Mouse (Mus musculus): ENCODE data around the gene Hist1h1b. TPM values are rescaled to one million over a fixed set of nuclear protein-coding genes. Genes with fewer than 3 reads are reported as not detected.
"Not testable (repeated sequence)": the region's sequence is repeated elsewhere in the genome, so short reads cannot be mapped to it uniquely, and the experiment has no call there.

The Hist1h1b gene
- 1.7 TPM for polyA plus RNA-seq (2012; fragmentation: generic; extraction: Trizol)

DNA sequence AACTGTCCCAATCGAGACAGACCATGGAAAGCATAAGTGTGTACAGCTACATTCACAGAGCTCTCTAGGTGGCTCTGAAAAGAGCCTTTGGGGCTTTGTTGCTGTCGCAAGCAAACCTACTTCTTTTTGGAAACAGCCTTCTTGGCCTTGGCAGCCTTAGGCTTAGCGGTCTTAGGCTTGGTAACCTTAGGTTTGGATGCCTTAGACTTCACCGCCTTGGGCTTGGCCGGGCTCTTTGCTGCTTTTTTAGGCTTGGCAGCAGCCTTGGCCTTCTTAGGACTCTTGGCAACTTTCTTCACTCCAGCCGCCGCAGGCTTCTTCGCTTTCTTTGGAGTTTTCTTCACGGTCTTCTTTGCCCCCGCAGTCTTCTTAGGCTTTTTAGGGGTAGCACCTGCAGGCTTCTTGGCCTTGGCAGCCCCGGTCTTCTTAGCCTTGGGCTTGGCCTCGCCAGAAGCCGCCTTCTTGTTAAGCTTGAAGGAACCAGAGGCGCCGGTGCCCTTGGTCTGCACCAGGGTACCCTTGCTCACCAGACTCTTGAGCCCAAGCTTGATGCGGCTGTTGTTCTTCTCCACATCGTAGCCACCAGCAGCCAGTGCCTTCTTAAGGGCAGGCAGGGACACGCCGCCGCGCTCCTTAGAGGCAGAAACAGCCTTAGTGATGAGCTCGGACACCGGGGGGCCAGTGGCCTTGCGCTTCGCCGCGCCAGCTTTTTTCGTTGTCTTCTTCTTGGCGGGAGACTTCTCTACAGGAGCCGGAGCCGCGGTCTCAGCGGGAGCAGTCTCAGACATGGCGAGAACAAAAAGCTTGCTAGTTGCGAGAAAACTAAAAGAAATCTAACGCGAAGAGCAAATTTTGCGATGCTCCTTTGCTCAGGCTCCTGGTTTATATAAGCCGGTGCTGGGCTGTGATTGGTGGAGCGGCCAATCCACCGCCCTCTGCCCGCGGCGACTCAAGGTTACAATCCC, at the start of gene Hist1h1b:
Hist1h1b (minus strand) TSS at position 859 of the 965 bp plus-strand sequence.
- Histone ChIP-seq H3ac (ENCODE audit: control insufficient read depth, insufficient read length) (peak within 1 kb of the TSS; percentile 30), H3K36me3 (ENCODE audit: control insufficient read depth, insufficient read depth) (no peaks in the 10 kb centered on the region), H3K79me2 (ENCODE audit: control insufficient read depth, insufficient read depth) (no peaks in the 10 kb centered on the region), H3K4me2 (ENCODE audit: low read depth) (peak within 1 kb of the TSS; percentile 95), H3K27me3 (ENCODE audit: control insufficient read depth, insufficient read depth, insufficient read length) (no peaks in the 10 kb centered on the region), H3K4me3 (peak within 1 kb of the TSS; percentile 58)
- TF ChIP-seq E2F4 (IDR thresholded peaks at IDR 0.05; ENCODE audit: insufficient read depth), result no peak
- TF ChIP-seq USF1 (IDR thresholded peaks at IDR 0.05; ENCODE audit: low read depth), result no peak
- peak; percentile 99 for TF ChIP-seq POLR2A (IDR thresholded peaks at IDR 0.05; ENCODE audit: insufficient read length, low read depth)
- TF ChIP-seq MAX (IDR thresholded peaks at IDR 0.05; ENCODE audit: low read depth), result no peak
- peak; percentile 99 for TF ChIP-seq POLR2AphosphoS2 (IDR thresholded peaks at IDR 0.05; ENCODE audit: insufficient read length, low read depth)
- no peak for TF ChIP-seq MYOG (IDR thresholded peaks at IDR 0.05; ENCODE audit: control insufficient read depth in 1 of 3, insufficient read depth in 1 of 3, insufficient read length in 2 of 3, low read depth in 2 of 3)
- TF ChIP-seq MYOD1 (IDR thresholded peaks at IDR 0.05; ENCODE audit: control insufficient read depth in 1 of 3, insufficient read length in 2 of 3, low read depth in 2 of 3), result no peak
- TF ChIP-seq CEBPB (IDR thresholded peaks at IDR 0.05; ENCODE audit: insufficient read depth, poor library complexity, severe bottlenecking), result no peak
- TF ChIP-seq TCF3 (IDR thresholded peaks at IDR 0.05; ENCODE audit: insufficient read length, low read depth), result no peak

DNA sequence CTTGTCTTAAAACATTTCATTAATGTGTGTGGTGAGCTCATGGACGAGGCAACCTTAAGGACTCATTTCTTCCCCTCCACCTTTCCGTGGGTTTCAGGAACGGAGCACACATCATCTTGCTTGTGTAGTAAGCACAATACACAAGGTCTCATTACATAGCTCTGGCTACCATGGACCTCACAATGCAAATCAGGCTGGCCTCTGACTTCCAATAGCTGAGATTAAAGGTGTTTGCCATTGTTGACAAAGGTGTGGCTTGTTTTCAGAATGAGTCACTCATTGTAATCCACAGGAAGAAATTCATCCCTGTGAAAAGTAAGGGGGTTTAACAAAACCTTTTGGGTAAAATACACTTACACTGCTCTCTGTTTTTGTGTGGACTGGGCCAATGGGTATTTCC, 48.1 kb upstream of the Hist1h1b start:
- Histone ChIP-seq H3K27me3 (ENCODE audit: control insufficient read depth, insufficient read depth, insufficient read length) (no peaks in the 10 kb centered on the region), H3K36me3 (ENCODE audit: control insufficient read depth, insufficient read depth) (no peaks in the 10 kb centered on the region), H3K4me2 (ENCODE audit: low read depth) (no peak overlapping the region), H3ac (ENCODE audit: control insufficient read depth, insufficient read length) (no peak overlapping the region), H3K4me3 (no peak overlapping the region), H3K79me2 (ENCODE audit: control insufficient read depth, insufficient read depth) (no peaks in the 10 kb centered on the region)
- no peak for TF ChIP-seq POLR2A (IDR thresholded peaks at IDR 0.05; ENCODE audit: insufficient read length, low read depth)
- TF ChIP-seq MYOG (IDR thresholded peaks at IDR 0.05; ENCODE audit: control insufficient read depth in 1 of 3, insufficient read depth in 1 of 3, insufficient read length in 2 of 3, low read depth in 2 of 3), result no peak
- no peak for TF ChIP-seq MAX (IDR thresholded peaks at IDR 0.05; ENCODE audit: low read depth)
- no peak for TF ChIP-seq E2F4 (IDR thresholded peaks at IDR 0.05; ENCODE audit: insufficient read depth)
- no peak for TF ChIP-seq POLR2AphosphoS2 (IDR thresholded peaks at IDR 0.05; ENCODE audit: insufficient read length, low read depth)
- no peak for TF ChIP-seq CEBPB (IDR thresholded peaks at IDR 0.05; ENCODE audit: insufficient read depth, poor library complexity, severe bottlenecking)
- no peak for TF ChIP-seq TCF12 (IDR thresholded peaks at IDR 0.05; ENCODE audit: insufficient read depth, poor library complexity, severe bottlenecking)
- TF ChIP-seq REST (IDR thresholded peaks at IDR 0.05; ENCODE audit: insufficient read depth, insufficient read length), result no peak
- no peak for TF ChIP-seq MYOD1 (IDR thresholded peaks at IDR 0.05; ENCODE audit: control insufficient read depth in 1 of 3, insufficient read length in 2 of 3, low read depth in 2 of 3)
- TF ChIP-seq USF1 (IDR thresholded peaks at IDR 0.05; ENCODE audit: low read depth), result no peak
- TF ChIP-seq TCF3 (IDR thresholded peaks at IDR 0.05; ENCODE audit: insufficient read length, low read depth), result no peak
- no peak for TF ChIP-seq SRF (IDR thresholded peaks at IDR 0.05; ENCODE audit: control insufficient read depth, insufficient read length, low read depth)

DNA sequence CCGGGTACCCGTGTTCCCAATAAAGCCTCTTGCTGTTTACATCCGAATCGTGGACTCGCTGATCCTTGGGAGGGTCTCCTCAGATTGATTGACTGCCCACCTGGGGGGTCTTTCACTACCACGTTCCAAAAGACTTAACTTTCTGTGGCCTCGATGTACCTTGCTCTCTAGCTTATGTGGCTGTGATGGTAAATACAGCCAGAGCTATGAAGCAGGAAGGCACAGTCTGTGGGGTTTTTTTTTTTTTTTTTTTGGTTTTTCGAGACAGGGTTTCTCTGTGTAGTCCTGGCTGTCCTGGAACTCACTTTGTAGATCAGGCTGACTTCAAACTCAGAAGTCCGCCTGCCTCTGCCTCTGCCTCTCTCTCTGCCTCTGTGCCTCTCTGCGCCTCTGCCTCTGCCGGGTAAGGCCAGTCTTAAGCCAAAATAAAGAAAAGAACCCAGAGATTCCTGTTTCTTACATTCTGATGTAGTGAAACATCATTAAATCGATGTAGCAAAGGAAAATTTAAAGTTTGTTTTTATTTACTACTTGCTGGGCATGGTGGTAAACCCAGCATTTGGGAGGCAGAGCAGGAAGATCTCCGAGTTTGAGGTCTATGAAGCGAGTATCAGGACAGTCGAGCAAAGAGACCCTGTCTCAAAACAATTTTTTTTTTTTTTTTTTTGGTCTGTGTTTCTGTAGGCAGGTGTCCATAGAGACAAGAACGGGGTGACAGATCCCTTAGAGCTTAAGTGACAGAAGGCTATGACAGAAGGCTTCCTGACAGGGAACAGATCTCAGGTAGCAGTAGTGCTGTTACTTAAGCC, 39.9 kb upstream of the Hist1h1b start:
- not testable (repeated sequence) for H3K4me2 ChIP-seq (ENCODE audit: low read depth); H3K79me2 ChIP-seq (ENCODE audit: control insufficient read depth, insufficient read depth); H3K27me3 ChIP-seq (ENCODE audit: control insufficient read depth, insufficient read depth, insufficient read length); H3K4me3 ChIP-seq; H3K36me3 ChIP-seq (ENCODE audit: control insufficient read depth, insufficient read depth); H3ac ChIP-seq (ENCODE audit: control insufficient read depth, insufficient read length)

DNA sequence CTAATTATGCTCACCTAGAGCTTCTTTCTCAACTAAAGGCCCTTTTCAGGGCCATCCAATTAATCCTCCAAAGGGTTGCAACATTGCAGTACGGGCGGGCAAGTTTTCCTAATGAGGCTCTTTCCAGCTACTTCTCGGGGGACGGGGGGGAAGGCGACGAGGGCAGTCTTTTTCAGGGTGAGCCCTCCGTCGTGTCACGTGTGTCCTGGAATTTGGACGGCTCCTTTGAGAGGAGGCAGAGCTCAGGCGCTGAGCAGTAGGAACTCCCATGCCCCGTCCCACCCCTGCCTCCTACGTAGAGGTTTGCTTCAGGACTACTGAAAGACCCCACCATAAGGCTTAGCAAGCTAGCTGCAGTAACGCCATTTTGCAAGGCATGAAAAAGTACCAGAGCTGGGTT, 31.7 kb upstream of the Hist1h1b start:
- H3K4me3 ChIP-seq; H3K36me3 ChIP-seq (ENCODE audit: control insufficient read depth, insufficient read depth); H3K27me3 ChIP-seq (ENCODE audit: control insufficient read depth, insufficient read depth, insufficient read length); H3K79me2 ChIP-seq (ENCODE audit: control insufficient read depth, insufficient read depth); H3ac ChIP-seq (ENCODE audit: control insufficient read depth, insufficient read length): not testable (repeated sequence)
- TF ChIP-seq POLR2AphosphoS2 (IDR thresholded peaks at IDR 0.05; ENCODE audit: insufficient read length, low read depth) (peak; percentile 33), POLR2A (IDR thresholded peaks at IDR 0.05; ENCODE audit: insufficient read length, low read depth) (peak; percentile 34), USF1 (IDR thresholded peaks at IDR 0.05; ENCODE audit: low read depth) (peak; percentile 11)
- H3K4me2 ChIP-seq (ENCODE audit: low read depth), result peak overlapping the region; percentile 50

GRCm38 (mm10) chr13:21811539-21811938, 31.1 kb upstream of the Hist1h1b start, which contains the start of gene Hist1h4m:
TSS of gene Hist1h4m (plus strand) at chr13:21811746.
- H3K4me3 ChIP-seq; H3K79me2 ChIP-seq (ENCODE audit: control insufficient read depth, insufficient read depth); H3K27me3 ChIP-seq (ENCODE audit: control insufficient read depth, insufficient read depth, insufficient read length); H3K36me3 ChIP-seq (ENCODE audit: control insufficient read depth, insufficient read depth); H3ac ChIP-seq (ENCODE audit: control insufficient read depth, insufficient read length): not testable (repeated sequence)
- peak within 1 kb of the TSS; percentile 50 for H3K4me2 ChIP-seq (ENCODE audit: low read depth)

DNA sequence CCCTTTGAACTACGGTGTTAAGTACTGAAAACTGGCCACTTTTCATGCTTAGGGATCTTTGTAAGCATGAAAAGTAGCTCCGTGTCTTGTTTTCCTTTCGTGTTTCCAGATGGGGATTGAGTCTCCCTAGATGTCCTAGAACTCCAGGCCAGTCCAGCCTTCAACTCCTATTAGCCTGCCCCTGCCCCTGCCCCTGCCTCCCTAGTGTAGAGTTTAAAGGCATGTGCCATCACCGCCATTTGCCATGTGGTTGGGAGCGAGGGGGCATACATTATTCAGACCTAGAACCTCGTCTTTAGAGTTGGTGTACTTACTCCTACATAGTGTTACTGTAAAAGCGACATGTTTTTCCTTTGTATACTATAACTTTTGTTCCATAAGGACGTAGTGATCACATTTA, 30.6 kb upstream of the Hist1h1b start:
- H3ac ChIP-seq (ENCODE audit: control insufficient read depth, insufficient read length); H3K27me3 ChIP-seq (ENCODE audit: control insufficient read depth, insufficient read depth, insufficient read length); H3K79me2 ChIP-seq (ENCODE audit: control insufficient read depth, insufficient read depth); H3K36me3 ChIP-seq (ENCODE audit: control insufficient read depth, insufficient read depth); H3K4me3 ChIP-seq; H3K4me2 ChIP-seq (ENCODE audit: low read depth): not testable (repeated sequence)

- not testable (repeated sequence) for H3K79me2 ChIP-seq (ENCODE audit: control insufficient read depth, insufficient read depth); H3K27me3 ChIP-seq (ENCODE audit: control insufficient read depth, insufficient read depth, insufficient read length); H3K36me3 ChIP-seq (ENCODE audit: control insufficient read depth, insufficient read depth); H3K4me2 ChIP-seq (ENCODE audit: low read depth); H3ac ChIP-seq (ENCODE audit: control insufficient read depth, insufficient read length); H3K4me3 ChIP-seq
These were observed 29.6 kb upstream of the Hist1h1b start, which contains the start of the genes Hist1h2bq and Hist1h2ao for GRCm38 (mm10) chr13:21810073-21810472. TSS of gene Hist1h2bq (minus strand) at chr13:21810197. TSS of gene Hist1h2ao (plus strand) at chr13:21810465.

GRCm38 (mm10) chr13:21803058-21803457, 22.6 kb upstream of the Hist1h1b start:
- not testable (repeated sequence) for H3ac ChIP-seq (ENCODE audit: control insufficient read depth, insufficient read length); H3K36me3 ChIP-seq (ENCODE audit: control insufficient read depth, insufficient read depth); H3K4me2 ChIP-seq (ENCODE audit: low read depth); H3K79me2 ChIP-seq (ENCODE audit: control insufficient read depth, insufficient read depth); H3K27me3 ChIP-seq (ENCODE audit: control insufficient read depth, insufficient read depth, insufficient read length); H3K4me3 ChIP-seq
